Mouse (Mus musculus) CD4-positive, CD25-positive, alpha-beta regulatory T cell, adult 2 months (primary cell): ENCODE measurements at regions not wholly inside any gene's neighbourhood (a gene's known extent, or its start where the extent isn't known, plus 50 kb on each side); places are given as distances from the start of the nearest gene placed in this dataset.

ENCODE experiments used
- DNase-seq: peaks from one replicate; pipeline ENCODE4 v3.0.0-alpha.2; 2012; ENCODE audit warnings: low read depth, low spot score

GRCm38 (mm10) chrX:99216633-99217459, 80.9 kb downstream of the Efnb1 start:
- DNase-seq = no peak

DNA sequence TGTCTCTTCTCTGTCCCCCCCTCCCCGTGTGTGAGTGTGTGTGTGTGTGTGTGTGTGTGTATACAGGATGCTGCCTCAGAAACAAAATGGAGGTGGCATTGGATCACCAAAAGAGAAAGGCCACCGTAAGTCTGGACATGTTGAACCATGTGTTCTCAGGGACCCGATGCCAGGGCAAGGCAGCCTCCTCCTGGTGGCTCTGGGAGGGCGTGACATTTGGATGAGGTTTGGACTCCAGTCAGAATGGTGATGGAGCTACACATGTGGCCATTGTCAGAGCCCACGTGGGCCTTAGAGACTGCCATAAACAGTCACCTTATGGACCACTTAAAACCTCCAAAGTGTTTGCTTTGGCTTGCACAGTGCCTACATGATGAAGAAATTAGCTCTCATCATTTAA, 80.0 kb downstream of the Efnb1 start:
- no peak for DNase-seq

DNA sequence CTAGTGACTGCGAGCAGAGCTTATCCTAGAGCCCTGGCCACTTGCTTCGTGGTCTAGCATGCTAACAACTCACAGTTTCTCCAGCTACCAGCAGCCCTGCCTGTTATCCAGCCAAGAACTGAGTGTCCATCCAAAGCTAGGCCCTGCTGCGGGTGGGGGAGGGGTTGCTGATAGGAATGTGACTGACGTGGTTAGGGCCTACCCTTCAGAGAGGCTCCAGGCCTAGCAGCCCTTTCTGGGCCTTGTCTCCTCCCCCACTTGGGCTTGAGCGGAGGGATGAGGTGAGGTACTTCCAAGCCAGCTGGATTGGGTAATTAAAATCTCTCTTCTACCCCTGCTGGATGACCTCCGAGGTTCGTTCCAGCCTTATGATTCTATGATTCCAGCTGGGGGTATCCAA, 79.2 kb downstream of the Efnb1 start:
- DNase-seq = no peak

GRCm38 (mm10) chrX:99213565-99214153, 77.7 kb downstream of the Efnb1 start:
- DNase-seq = no peak

- no peak for DNase-seq
Observed at GRCm38 (mm10) chrX:99204077-99204476, 68.1 kb downstream of the Efnb1 start.

- no peak for DNase-seq
Observed at GRCm38 (mm10) chrX:99201081-99201480, 65.2 kb downstream of the Efnb1 start.

- no peak for DNase-seq
Observed at GRCm38 (mm10) chrX:99199669-99200068, 63.7 kb downstream of the Efnb1 start.

DNA sequence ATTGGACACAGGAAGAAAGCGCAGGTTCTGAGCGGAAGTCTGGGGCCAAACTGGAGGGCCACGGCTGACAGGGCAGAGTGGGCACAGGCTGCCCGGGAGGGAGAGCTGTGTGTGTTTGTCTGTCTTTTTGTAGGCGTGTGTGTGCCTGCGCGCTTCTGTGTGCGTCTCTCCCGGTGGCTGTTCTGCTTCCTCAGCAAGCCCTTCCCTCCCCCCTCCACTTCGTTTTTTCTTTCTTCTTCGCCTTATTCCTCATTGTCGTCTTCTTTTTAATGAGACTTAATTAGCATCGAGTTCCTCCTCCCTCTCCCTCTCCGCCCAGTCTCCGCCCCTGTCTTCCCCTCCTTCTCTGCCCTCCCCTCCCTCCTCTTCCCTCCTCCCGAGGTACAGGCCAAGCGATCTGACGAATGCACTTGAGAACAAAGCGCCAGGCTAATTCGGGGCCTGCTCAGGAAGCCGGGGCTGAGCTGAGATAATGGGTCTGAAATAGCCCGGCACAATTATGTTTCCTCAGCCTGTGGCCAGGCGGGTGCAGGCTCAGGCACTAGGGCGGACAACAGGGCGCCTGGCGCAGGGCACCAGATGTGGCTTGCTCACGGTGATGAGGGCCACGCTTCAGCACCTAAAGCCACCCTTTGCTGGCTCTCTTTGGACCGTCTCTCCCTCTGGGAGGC, 63.2 kb downstream of the Efnb1 start:
- DNase-seq = peak; percentile 22
